Mouse (Mus musculus) hindbrain, embryonic 12.5 days (tissue): ENCODE data around the gene Gm6401. TPM values are rescaled to one million over a fixed set of nuclear protein-coding genes. Genes with fewer than 3 reads are reported as not detected.
"Not testable (repeated sequence)": the region's sequence is repeated elsewhere in the genome, so short reads cannot be mapped to it uniquely, and the experiment has no call there.

Experiments
- ATAC-seq: fragments of 200-750 bp; cut with Nextera tagmentation; 2 replicates; pipeline ENCODE4 v1.8.0; 2017; ENCODE audit warnings: moderate TSS enrichment; ENCODE audit not compliant: low FRiP score
- H3K27ac ChIP-seq: fragments of 300-500 bp; sonication (generic); 2 replicates; pipeline ENCODE4 v1.5.1; 2016; ENCODE audit warnings: mild to moderate bottlenecking
- H3K27me3 ChIP-seq: fragments of 300-500 bp; sonication (generic); 2 replicates; pipeline ENCODE4 v1.6.1; 2016; ENCODE audit warnings: mild to moderate bottlenecking
- H3K36me3 ChIP-seq: fragments of 300-500 bp; sonication (generic); 2 replicates; pipeline ENCODE4 v1.6.1; 2016; ENCODE audit warnings: mild to moderate bottlenecking
- H3K4me1 ChIP-seq: fragments of 300-500 bp; sonication (generic); 2 replicates; pipeline ENCODE4 v1.6.1; 2016
- H3K4me2 ChIP-seq: fragments of 300-500 bp; sonication (generic); replicated peaks from 2 replicates; pipeline ENCODE4 v1.6.1; 2016; ENCODE audit warnings: mild to moderate bottlenecking
- H3K4me3 ChIP-seq: fragments of 300-500 bp; sonication (generic); 2 replicates; pipeline ENCODE4 v1.5.1; 2016; ENCODE audit warnings: mild to moderate bottlenecking
- H3K9ac ChIP-seq: fragments of 300-500 bp; sonication (generic); 2 replicates; pipeline ENCODE4 v1.6.1; 2016; ENCODE audit warnings: mild to moderate bottlenecking, moderate library complexity
- H3K9me3 ChIP-seq: fragments of 300-500 bp; sonication (generic); replicated peaks from 2 replicates; pipeline ENCODE4 v1.6.1; 2016; ENCODE audit warnings: mild to moderate bottlenecking
- WGBS: fragments of 180-500 bp; shearing (Covaris S2); methylation state at CpG from one replicate; pipeline ENCODE4 v1.1.7; 2016; 5-methylcytosine and 5-hydroxymethylcytosine counted together
- polyA plus RNA-seq: library from polyadenylated mRNA; unstranded; fragments of >200 nt; fragmentation: Nextera tagmentation; extraction: Ambion mirVana; gene quantifications from 2 replicates; pipeline ENCODE4 v1.2.1, GENCODE M21; 2016

Gm6401 gene
- polyA plus RNA-seq: not detected in 2 replicates

- not testable (repeated sequence) for H3K9me3 ChIP-seq, H3K4me1 ChIP-seq, H3K4me2 ChIP-seq, H3K27me3 ChIP-seq, ATAC-seq, H3K4me3 ChIP-seq, H3K27ac ChIP-seq, H3K9ac ChIP-seq, H3K36me3 ChIP-seq
- 84% methylated on average over 1 of the region's 1 CpGs for WGBS
Observed at GRCm38 (mm10) chr14:41967827-41968226, at the start of gene Gm6401. TSS of gene Gm6401 (minus strand) at chr14:41967927.

GRCm38 (mm10) chr14:41983225-41983624 lies 15.5 kb upstream of the Gm6401 start, which contains the start of gene Gm3543:
TSS of gene Gm3543 (minus strand) at chr14:41983325.
- not testable (repeated sequence) for H3K4me3 ChIP-seq, H3K27ac ChIP-seq, H3K27me3 ChIP-seq, H3K36me3 ChIP-seq, H3K9me3 ChIP-seq, H3K4me1 ChIP-seq, H3K9ac ChIP-seq, ATAC-seq, H3K4me2 ChIP-seq
- 82% methylated on average over 1 of the region's 1 CpGs for WGBS

GRCm38 (mm10) chr14:41968596-41968995 lies 869 bp upstream of the Gm6401 start:
- not testable (repeated sequence) for H3K36me3 ChIP-seq, H3K27ac ChIP-seq, H3K9ac ChIP-seq, H3K9me3 ChIP-seq, ATAC-seq, H3K27me3 ChIP-seq, H3K4me2 ChIP-seq, H3K4me1 ChIP-seq, H3K4me3 ChIP-seq
- 64% methylated on average over 3 of the region's 3 CpGs for WGBS

GRCm38 (mm10) chr14:41964095-41964494 lies 3.6 kb downstream of the Gm6401 start:
- WGBS: 72% methylated on average over 4 of the region's 4 CpGs
- not testable (repeated sequence) for ATAC-seq

GRCm38 (mm10) chr14:41943695-41944094 lies 24.0 kb downstream of the Gm6401 start, which contains the start of gene 1700024B05Rik:
TSS of gene 1700024B05Rik (plus strand) at chr14:41943995.
- not testable (repeated sequence) for H3K4me2 ChIP-seq, H3K9ac ChIP-seq, H3K4me3 ChIP-seq, H3K27me3 ChIP-seq, ATAC-seq, H3K9me3 ChIP-seq, H3K36me3 ChIP-seq, H3K27ac ChIP-seq, H3K4me1 ChIP-seq
- WGBS: 73% methylated on average over 2 of the region's 2 CpGs

More at GRCm38 (mm10) chr14:41964095-41964494, 3.6 kb downstream of the Gm6401 start:
- not testable (repeated sequence) for H3K36me3 ChIP-seq, H3K9me3 ChIP-seq, H3K27ac ChIP-seq, H3K4me2 ChIP-seq, H3K4me1 ChIP-seq, H3K4me3 ChIP-seq, H3K9ac ChIP-seq, H3K27me3 ChIP-seq

GRCm38 (mm10) chr14:41924649-41925048 lies 43.1 kb downstream of the Gm6401 start, which contains the start of gene 1700049E17Rik1:
TSS of gene 1700049E17Rik1 (plus strand) at chr14:41924949.
- WGBS: no CpG with 5 or more reads among the region's 1 CpGs
- H3K4me2 ChIP-seq, H3K36me3 ChIP-seq, H3K9me3 ChIP-seq, H3K4me1 ChIP-seq, H3K27ac ChIP-seq, H3K27me3 ChIP-seq, H3K9ac ChIP-seq, H3K4me3 ChIP-seq, ATAC-seq: not testable (repeated sequence)

Other genes with a start within 250 kb of the Gm6401 start
- not detected in 2 replicates for gene Gm7929, start 217.3 kb downstream of the Gm6401 start, polyA plus RNA-seq
- not detected in 2 replicates for gene Gm47189, start 195.5 kb downstream of the Gm6401 start, polyA plus RNA-seq
- gene Gm7980, start 60.6 kb downstream of the Gm6401 start, polyA plus RNA-seq: not detected in 2 replicates
- gene 1700049E17Rik1, start 43.0 kb downstream of the Gm6401 start, polyA plus RNA-seq: not detected in 2 replicates
- not detected in 2 replicates for gene 1700024B05Rik, start 23.9 kb downstream of the Gm6401 start, polyA plus RNA-seq
- not detected in 2 replicates for gene Gm3543, start 15.4 kb upstream of the Gm6401 start, polyA plus RNA-seq
- gene Gm7951, start 149.4 kb upstream of the Gm6401 start, polyA plus RNA-seq: not detected in 2 replicates
- not detected in 2 replicates for gene Gm17027, start 194.7 kb upstream of the Gm6401 start, polyA plus RNA-seq
- not detected in 2 replicates for gene Gm3573, start 222.9 kb upstream of the Gm6401 start, polyA plus RNA-seq